Mouse (Mus musculus) embryonic fibroblast, embryonic 13.5 days (primary cell): ENCODE measurements at regions not wholly inside any gene's neighbourhood (a gene's known extent, or its start where the extent isn't known, plus 50 kb on each side); places are given as distances from the start of the nearest gene placed in this dataset.

ENCODE experiments used
- CTCF ChIP-seq: IDR thresholded peaks from 2 replicates; pipeline ENCODE4 v1.5.1; 2011; ENCODE audit warnings: mild to moderate bottlenecking, control low read depth, low read length, moderate library complexity, borderline replicate concordance; ENCODE audit not compliant: insufficient read depth
- POLR2A ChIP-seq: IDR thresholded peaks from 2 replicates; pipeline ENCODE4 v1.6.1; 2011; ENCODE audit warnings: low read depth, mild to moderate bottlenecking, control low read depth, low read length, moderate library complexity

DNA sequence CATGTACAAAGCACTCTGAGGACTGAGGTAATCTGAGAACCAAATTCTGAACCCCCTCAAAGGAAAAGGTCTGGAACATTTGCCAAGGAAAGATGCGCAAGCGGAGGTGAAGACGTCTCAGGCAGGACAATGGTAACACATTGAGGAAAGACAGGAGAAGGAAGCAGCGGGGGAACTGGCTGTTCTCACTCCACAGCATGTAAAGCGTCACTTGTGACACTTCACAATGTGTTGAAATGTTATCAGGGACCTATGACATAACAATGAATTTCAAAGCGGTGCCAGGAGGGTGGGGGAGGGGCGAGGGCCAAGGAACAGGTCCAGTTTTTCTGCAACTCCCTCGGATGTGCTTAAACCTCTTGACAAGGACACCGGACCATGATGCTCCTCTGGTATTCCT is 515.3 kb upstream of the Adgrl2 start:
- no peak for TF ChIP-seq CTCF
- TF ChIP-seq POLR2A: no peak
